Mouse (Mus musculus): Measurements from ENCODE around the gene Epgn. TPM values are rescaled to one million over a fixed set of nuclear protein-coding genes. Genes with fewer than 3 reads are reported as not detected.
A peak's percentile ranks its signal among the peaks of the same experiment; 100 is the strongest.

The Epgn gene
- polyA plus RNA-seq, 1 experiment from 2014 or later, result 0.09 TPM

DNA sequence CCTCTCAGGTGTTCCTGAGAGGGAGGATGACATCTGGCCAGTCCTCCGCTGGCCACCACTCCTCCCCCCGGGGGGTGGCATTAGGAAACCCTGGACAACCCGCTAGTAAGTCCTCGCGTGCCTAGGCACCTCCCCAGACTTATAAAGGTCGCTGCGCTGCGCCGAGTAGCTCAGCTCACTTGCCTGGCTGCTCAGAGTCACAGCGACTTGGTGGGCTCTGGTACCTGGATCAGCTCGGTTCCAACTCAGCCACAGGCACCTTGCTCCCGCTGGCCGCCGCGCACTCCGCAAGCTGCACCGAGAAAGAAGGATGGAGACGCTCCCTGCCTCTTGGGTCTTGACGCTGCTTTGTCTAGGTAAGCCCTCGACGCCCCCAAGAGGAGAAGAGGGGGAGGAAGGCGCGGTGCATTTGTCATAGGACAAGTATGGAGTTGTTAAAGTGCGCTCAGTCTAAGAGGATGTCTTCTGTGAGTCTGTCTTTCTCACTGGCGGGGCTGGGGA lies 47.2 kb downstream of the Epgn start, which contains the start of gene Ereg:
Gene Ereg, plus strand, starts transcription at position 173 of the 501 bp plus-strand sequence.
- WGBS, result under 1% methylated on average over 25 of the region's 25 CpGs
- no peaks in the 10 kb centered on the region; the same call in 1 of the 2 replicates for H3K27me3 ChIP-seq (ENCODE audit: control insufficient read depth, insufficient read depth, low read depth, low read length)
- peaks cover 6% of the 10 kb centered on the region; the same call in 1 of the 2 replicates for H3K4me1 ChIP-seq (replicated peaks; ENCODE audit: control insufficient read depth, insufficient read depth, low read length)
- H3K9ac ChIP-seq (ENCODE audit: low read length), result peak within 1 kb of the TSS; percentile 51
- H3K27ac ChIP-seq (ENCODE audit: low read length), result no peak within 1 kb of the TSS
- H3K4me2 ChIP-seq (ENCODE audit: low read depth, low read length), result peak within 1 kb of the TSS; percentile 70
- peak within 1 kb of the TSS; percentile 48 for H3K4me3 ChIP-seq (ENCODE audit: low read length)
- peak; percentile 56 for ATAC-seq (ENCODE audit: low read depth)
- H3K9me3 ChIP-seq (ENCODE audit: control insufficient read depth, low read length), result no peaks in the 10 kb centered on the region
- H3K36me3 ChIP-seq (ENCODE audit: control insufficient read depth, insufficient read depth, low read length), result no peaks in the 10 kb centered on the region

DNA sequence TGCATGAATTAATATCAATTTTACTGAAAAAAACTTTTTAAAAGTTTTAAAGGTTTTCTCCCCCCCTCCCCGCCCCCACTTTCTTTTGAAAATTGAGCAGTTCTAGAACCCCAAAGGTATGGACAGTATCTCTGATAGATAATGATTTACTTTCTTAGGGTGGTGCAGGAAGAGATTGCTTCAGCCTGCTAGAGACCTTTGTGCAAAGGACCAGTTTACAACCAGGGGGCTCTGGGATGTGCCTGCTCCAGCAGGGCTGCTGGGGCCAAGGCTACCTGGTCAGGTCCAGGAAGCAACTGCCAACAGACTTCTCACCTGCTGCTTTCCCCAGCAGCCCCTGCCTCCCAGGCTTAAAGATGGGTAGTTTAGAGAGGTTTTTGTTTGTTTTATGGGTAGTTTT lies 47.8 kb downstream of the Epgn start:
- peak overlapping the region; percentile 48 for H3K4me3 ChIP-seq (ENCODE audit: low read length)
- ATAC-seq (ENCODE audit: low read depth), result no peak

DNA sequence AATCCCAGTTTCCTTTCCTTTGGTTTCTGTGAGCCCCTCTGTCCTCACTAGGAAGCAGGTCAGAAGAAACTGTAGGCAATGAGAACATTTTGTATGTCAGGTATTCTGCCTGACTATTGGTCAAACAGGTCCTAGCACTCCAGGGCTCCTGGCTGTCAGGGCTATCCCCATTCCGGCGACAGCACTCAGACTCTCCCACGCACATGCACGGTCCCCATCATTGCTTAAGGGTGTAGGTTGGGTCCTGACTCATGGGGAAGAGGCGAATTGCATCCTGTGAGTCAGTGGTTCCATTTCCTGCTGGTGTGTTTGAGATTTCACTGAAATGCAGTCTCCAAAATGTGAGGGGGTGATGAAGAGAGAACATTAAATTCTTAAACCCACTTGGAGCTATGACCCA lies 55.8 kb downstream of the Epgn start:
- no peak for ATAC-seq (ENCODE audit: low read depth)
- Histone ChIP-seq H3K4me1 (replicated peaks; ENCODE audit: control insufficient read depth, insufficient read depth, low read length) (no peaks in the 10 kb centered on the region), H3K9ac (ENCODE audit: low read length) (no peak overlapping the region), H3K4me3 (ENCODE audit: low read length) (no peak overlapping the region), H3K36me3 (ENCODE audit: control insufficient read depth, insufficient read depth, low read length) (no peaks in the 10 kb centered on the region), H3K27ac (ENCODE audit: low read length) (no peak overlapping the region), H3K4me2 (ENCODE audit: low read depth, low read length) (no peak overlapping the region), H3K9me3 (ENCODE audit: control insufficient read depth, low read length) (no peaks in the 10 kb centered on the region), H3K27me3 (ENCODE audit: control insufficient read depth, insufficient read depth, low read depth, low read length) (no peaks in the 10 kb centered on the region)
- 73% methylated on average over 5 of the region's 5 CpGs for WGBS

More for the DNA sequence above, 47.8 kb downstream of the Epgn start:
- WGBS, result 44% methylated on average over 1 of the region's 1 CpGs
- Histone ChIP-seq H3K4me2 (ENCODE audit: low read depth, low read length) (peak overlapping the region; percentile 70), H3K9me3 (ENCODE audit: control insufficient read depth, low read length) (no peaks in the 10 kb centered on the region), H3K27ac (ENCODE audit: low read length) (no peak overlapping the region), H3K9ac (ENCODE audit: low read length) (no peak overlapping the region), H3K4me1 (replicated peaks; ENCODE audit: control insufficient read depth, insufficient read depth, low read length) (peaks cover 6% of the 10 kb centered on the region; the same call in 1 of the 2 replicates), H3K27me3 (ENCODE audit: control insufficient read depth, insufficient read depth, low read depth, low read length) (no peaks in the 10 kb centered on the region; the same call in 1 of the 2 replicates), H3K36me3 (ENCODE audit: control insufficient read depth, insufficient read depth, low read length) (no peaks in the 10 kb centered on the region)

Other genes starting within 250 kb of the Epgn start
- gene Cxcl3, start 241.4 kb upstream of the Epgn start, polyA plus RNA-seq (2015; fragmentation: Nextera tagmentation; extraction: Ambion mirVana), result not detected in 2 replicates
- gene Cxcl15, start 232.9 kb upstream of the Epgn start, polyA plus RNA-seq (2015; fragmentation: Nextera tagmentation; extraction: Ambion mirVana), result 25.4 and 40.0 TPM in 2 replicates
- 0.41 and 1.0 TPM in 2 replicates for gene Cxcl1, start 136.2 kb upstream of the Epgn start, polyA plus RNA-seq (2015; fragmentation: Nextera tagmentation; extraction: Ambion mirVana)
- not detected in 2 replicates for gene Cxcl2, start 123.6 kb upstream of the Epgn start, polyA plus RNA-seq (2015; fragmentation: Nextera tagmentation; extraction: Ambion mirVana)
- gene Mthfd2l, start 96.3 kb upstream of the Epgn start, polyA plus RNA-seq (2015; fragmentation: Nextera tagmentation; extraction: Ambion mirVana), result 33.2 and 42.9 TPM in 2 replicates
- gene Ereg, start 47.2 kb downstream of the Epgn start, polyA plus RNA-seq (2015; fragmentation: Nextera tagmentation; extraction: Ambion mirVana), result 0.43 and 0.48 TPM in 2 replicates
- gene Areg, start 112.1 kb downstream of the Epgn start, polyA plus RNA-seq (2015; fragmentation: Nextera tagmentation; extraction: Ambion mirVana), result 14.2 and 16.1 TPM in 2 replicates

Measured in lung, embryonic 16.5 days (tissue).